Mouse (Mus musculus) CH12.LX (cell line): ENCODE measurements around the gene Nfe2l2. TPM values are rescaled to one million over a fixed set of nuclear protein-coding genes. Genes with fewer than 3 reads are reported as not detected.

ENCODE experiments used
- DNase-seq: peaks from one replicate; pipeline ENCODE4 v3.0.0-alpha.2; 2013; ENCODE audit errors: extremely low read depth
- H3K27ac ChIP-seq: 2 replicates; pipeline ENCODE4 v1.5.1; 2012; ENCODE audit warnings: low read depth, mild to moderate bottlenecking, control low read depth, moderate library complexity; ENCODE audit not compliant: insufficient read depth
- H3K27me3 ChIP-seq: replicated peaks from 2 replicates; pipeline ENCODE3; 2012; ENCODE audit warnings: inconsistent platforms
- H3K36me3 ChIP-seq, 2 experiments: replicated peaks in 1 of 2; 2 replicates each; pipeline versions ENCODE3 to v1.6.1; 2012; ENCODE audit warnings: inconsistent platforms in 1 of 2, low read length in 1 of 2, mild to moderate bottlenecking in 1 of 2, mixed read lengths in 1 of 2, moderate library complexity in 1 of 2; ENCODE audit not compliant: control insufficient read depth in 1 of 2, insufficient read depth in 1 of 2
- H3K4me1 ChIP-seq, 2 experiments: 2 replicates each; pipeline ENCODE4 v1.6.1; 2012; ENCODE audit warnings: inconsistent platforms in 1 of 2, moderate library complexity in 1 of 2; ENCODE audit not compliant: insufficient read depth in 2 of 2, control insufficient read depth in 1 of 2
- H3K4me2 ChIP-seq: 2 replicates; pipeline ENCODE4 v1.6.1; 2012; ENCODE audit warnings: low read depth, mild to moderate bottlenecking, control low read depth; ENCODE audit not compliant: poor library complexity, insufficient read depth, severe bottlenecking
- H3K4me3 ChIP-seq, 3 experiments: fragments of 150-350 bp in 1 of 3; sonication (generic) in 1 of 3; replicated peaks in 1 of 3; 2 replicates each; pipeline versions ENCODE3 to v1.5.1; 2011 to 2012; ENCODE audit warnings: low read depth in 2 of 3, low read length in 2 of 3, mild to moderate bottlenecking in 2 of 3, moderate library complexity in 2 of 3, control low read depth in 1 of 3, improper control_type of control experiment in 1 of 3, inconsistent platforms in 1 of 3, mixed read lengths in 1 of 3; ENCODE audit not compliant: poor library complexity in 1 of 3
- H3K79me2 ChIP-seq: replicated peaks from 2 replicates; pipeline ENCODE4 v1.6.1; 2012; ENCODE audit warnings: mild to moderate bottlenecking, moderate library complexity; ENCODE audit not compliant: control insufficient read depth, poor library complexity, insufficient read depth, severe bottlenecking; ENCODE audit errors: extremely low read depth
- H3K9ac ChIP-seq: 2 replicates; pipeline ENCODE4 v1.6.1; 2012; ENCODE audit warnings: low read depth, mild to moderate bottlenecking, control low read depth, moderate library complexity; ENCODE audit not compliant: insufficient read depth
- H3K9me3 ChIP-seq: replicated peaks from 2 replicates; pipeline ENCODE3; 2012; ENCODE audit warnings: low read length, inconsistent platforms, mixed read lengths
- BHLHE40 ChIP-seq: IDR thresholded peaks from 2 replicates; pipeline ENCODE4 v1.6.1; 2011; ENCODE audit warnings: mild to moderate bottlenecking, low read depth, low read length, improper control_type of control experiment
- CHD1 ChIP-seq: IDR thresholded peaks from 2 replicates; pipeline ENCODE4 v1.6.1; 2012; ENCODE audit warnings: low read depth, low read length, improper control_type of control experiment, inconsistent platforms
- CTCF ChIP-seq, 2 experiments: IDR thresholded peaks in 1 of 2; conservative IDR thresholded peaks in 1 of 2; 2 replicates each; pipeline ENCODE4 v1.5.1; 2011 to 2012; ENCODE audit warnings: low read depth in 2 of 2, low read length in 2 of 2, improper control_type of control experiment in 1 of 2, inconsistent platforms in 1 of 2, mild to moderate bottlenecking in 1 of 2, moderate library complexity in 1 of 2
- E2F4 ChIP-seq: IDR thresholded peaks from 2 replicates; pipeline ENCODE4 v1.6.1; 2011; ENCODE audit warnings: low read depth, low read length, improper control_type of control experiment; ENCODE audit not compliant: insufficient replicate concordance
- ELF1 ChIP-seq: IDR thresholded peaks from 2 replicates; pipeline ENCODE4 v1.6.1; 2014; ENCODE audit warnings: low read depth, mild to moderate bottlenecking, inconsistent platforms, low read length, improper control_type of control experiment
- EP300 ChIP-seq: IDR thresholded peaks from 2 replicates; pipeline ENCODE4 v1.6.1; 2011; ENCODE audit warnings: low read length, improper control_type of control experiment
- ETS1 ChIP-seq: conservative IDR thresholded peaks from 2 replicates; pipeline ENCODE4 v1.6.1; 2012; ENCODE audit warnings: low read depth, mild to moderate bottlenecking, inconsistent platforms, low read length, improper control_type of control experiment, moderate library complexity
- GABPA ChIP-seq: IDR thresholded peaks from 2 replicates; pipeline ENCODE4 v1.6.1; 2012; ENCODE audit warnings: low read depth, low read length, improper control_type of control experiment, inconsistent platforms; ENCODE audit not compliant: insufficient replicate concordance
- HCFC1 ChIP-seq: IDR thresholded peaks from 2 replicates; pipeline ENCODE4 v1.6.1; 2012; ENCODE audit warnings: low read depth, mild to moderate bottlenecking, inconsistent platforms, low read length, improper control_type of control experiment
- IRF4 ChIP-seq: IDR thresholded peaks from 2 replicates; pipeline ENCODE4 v1.6.1; 2014; ENCODE audit warnings: low read depth, mild to moderate bottlenecking, inconsistent platforms, low read length, improper control_type of control experiment
- JUND ChIP-seq: conservative IDR thresholded peaks from 2 replicates; pipeline ENCODE4 v1.6.1; 2011; ENCODE audit warnings: low read depth, low read length, improper control_type of control experiment
- MEF2A ChIP-seq: IDR thresholded peaks from 2 replicates; pipeline ENCODE4 v1.6.1; 2014; ENCODE audit warnings: low read depth, mild to moderate bottlenecking, inconsistent platforms, low read length, improper control_type of control experiment, borderline replicate concordance
- MYC ChIP-seq: IDR thresholded peaks from 2 replicates; pipeline ENCODE4 v1.6.1; 2011; ENCODE audit warnings: low read depth, mild to moderate bottlenecking, improper control_type of control experiment, low read length
- NELFE ChIP-seq: IDR thresholded peaks from 2 replicates; pipeline ENCODE4 v1.6.1; 2011; ENCODE audit warnings: low read depth, low read length, improper control_type of control experiment
- PAX5 ChIP-seq: IDR thresholded peaks from 2 replicates; pipeline ENCODE4 v1.6.1; 2012; ENCODE audit warnings: low read length, inconsistent platforms, mixed read lengths
- POLR2A ChIP-seq: IDR thresholded peaks from 2 replicates; pipeline ENCODE4 v1.6.1; 2011; ENCODE audit warnings: low read depth, mild to moderate bottlenecking, improper control_type of control experiment, low read length
- RAD21 ChIP-seq: IDR thresholded peaks from 2 replicates; pipeline ENCODE4 v1.6.1; 2011; ENCODE audit warnings: low read depth, mild to moderate bottlenecking, low read length, improper control_type of control experiment, moderate library complexity
- RCOR1 ChIP-seq: conservative IDR thresholded peaks from 2 replicates; pipeline ENCODE4 v1.6.1; 2012; ENCODE audit warnings: low read depth, mild to moderate bottlenecking, inconsistent platforms, low read length, improper control_type of control experiment
- SIN3A ChIP-seq: IDR thresholded peaks from 2 replicates; pipeline ENCODE4 v1.6.1; 2012; ENCODE audit warnings: low read length, improper control_type of control experiment, inconsistent platforms
- SMC3 ChIP-seq: IDR thresholded peaks from 2 replicates; pipeline ENCODE4 v1.6.1; 2011; ENCODE audit warnings: low read depth, low read length, improper control_type of control experiment
- TBP ChIP-seq: conservative IDR thresholded peaks from 2 replicates; pipeline ENCODE4 v1.6.1; 2011; ENCODE audit warnings: low read depth, low read length, improper control_type of control experiment
- TCF12 ChIP-seq: IDR thresholded peaks from 2 replicates; pipeline ENCODE4 v1.6.1; 2014; ENCODE audit warnings: low read depth, mild to moderate bottlenecking, inconsistent platforms, low read length, improper control_type of control experiment
- UBTF ChIP-seq: IDR thresholded peaks from 2 replicates; pipeline ENCODE4 v1.6.1; 2012; ENCODE audit warnings: low read depth, mild to moderate bottlenecking, inconsistent platforms, low read length, improper control_type of control experiment, moderate library complexity
- USF2 ChIP-seq: conservative IDR thresholded peaks from 2 replicates; pipeline ENCODE4 v1.6.1; 2011; ENCODE audit warnings: low read depth, low read length, improper control_type of control experiment
- ZKSCAN1 ChIP-seq: IDR thresholded peaks from 2 replicates; pipeline ENCODE4 v1.6.1; 2012; ENCODE audit warnings: low read depth, inconsistent platforms, low read length, improper control_type of control experiment, borderline replicate concordance
- ZMIZ1 ChIP-seq: IDR thresholded peaks from 2 replicates; pipeline ENCODE4 v1.6.1; 2012; ENCODE audit warnings: low read depth, mild to moderate bottlenecking, inconsistent platforms, low read length, improper control_type of control experiment
- ZNF384 ChIP-seq: IDR thresholded peaks from 2 replicates; pipeline ENCODE4 v1.6.1; 2012; ENCODE audit warnings: low read depth, low read length, improper control_type of control experiment, inconsistent platforms
- dilution Hi-C: fragments of 300-500 bp; cut with MboI; formaldehyde crosslinking; loops from 2 replicates; pipeline ENCODE4 v1.14.3; 2020; ENCODE audit warnings: low sequenced_read_pairs; ENCODE audit not compliant: extremely low pct_unique_long_range_greater_than_20kb, extremely low pct_ligation_motif_present
- in situ Hi-C: fragments of 300-500 bp; cut with MboI; formaldehyde crosslinking; loops from 3 replicates; pipeline ENCODE4 v1.14.3; 2019; ENCODE audit warnings: low sequenced_read_pairs, low pct_ligation_motif_present, low pct_unique_long_range_greater_than_20kb, mixed read lengths
- polyA plus RNA-seq: library from polyadenylated mRNA; unstranded; fragments of >175 nt; gene quantifications from 2 replicates; pipeline ENCODE4 v1.2.1, GENCODE M21; 2012; ENCODE audit warnings: low read depth; ENCODE audit not compliant: insufficient read length
- total RNA-seq, 2 experiments: library from RNA; depleted of rRNA; stranded (reverse); fragments of 300-350 nt in 1 of 2; fragments of >200 nt in 1 of 2; gene quantifications; 2 replicates each; pipeline ENCODE4 v1.2.3; 2012 to 2014

Gene Nfe2l2
- total and polyA plus RNA-seq, 3 experiments = 11.6 to 32.6 (median 21.7) TPM

GRCm38 (mm10) chr2:75722893-75723292 is 18.5 kb upstream of the Nfe2l2 start:
- Histone ChIP-seq H3K9ac (no peak overlapping the region), H3K4me3 (no peak overlapping the region), H3K4me2 (no peak overlapping the region), H3K4me1 (peaks cover 4 to 14% of the 10 kb centered on the region in 2 experiments; a peak in 3 of 4 replicates), H3K27me3 (no peaks in the 10 kb centered on the region), H3K79me2 (no peaks in the 10 kb centered on the region), H3K9me3 (no peaks in the 10 kb centered on the region), H3K27ac (no peak overlapping the region), H3K36me3 (no peaks in the 10 kb centered on the region)
- TF ChIP-seq POLR2A = no peak
- TF ChIP-seq JUND = no peak
- TF ChIP-seq RAD21 = no peak
- TF ChIP-seq ZKSCAN1 = no peak
- TF ChIP-seq IRF4 = no peak
- no peak for TF ChIP-seq RCOR1
- TF ChIP-seq TBP = no peak
- no peak for TF ChIP-seq CTCF (conservative IDR thresholded peaks at IDR 0.05 in 1 of 2, IDR thresholded peaks at IDR 0.05 in 1 of 2; ENCODE audit: low read depth in 2 of 2, low read length in 2 of 2)
- no peak for TF ChIP-seq NELFE
- TF ChIP-seq GABPA = no peak
- no peak for TF ChIP-seq EP300
- no peak for TF ChIP-seq PAX5
- TF ChIP-seq ELF1 = no peak
- TF ChIP-seq MYC = no peak
- no peak for TF ChIP-seq ZMIZ1
- no peak for TF ChIP-seq SMC3
- TF ChIP-seq HCFC1 = no peak
- no peak for TF ChIP-seq TCF12
- TF ChIP-seq MEF2A = no peak
- TF ChIP-seq USF2 = no peak
- in situ Hi-C loops (loop anchor here (5.0 kb wide), 1 partner anchor 44 kb away; no protein-coding TSS in a partner anchor), dilution Hi-C loops (no loop called here)
- no peak for DNase-seq

DNA sequence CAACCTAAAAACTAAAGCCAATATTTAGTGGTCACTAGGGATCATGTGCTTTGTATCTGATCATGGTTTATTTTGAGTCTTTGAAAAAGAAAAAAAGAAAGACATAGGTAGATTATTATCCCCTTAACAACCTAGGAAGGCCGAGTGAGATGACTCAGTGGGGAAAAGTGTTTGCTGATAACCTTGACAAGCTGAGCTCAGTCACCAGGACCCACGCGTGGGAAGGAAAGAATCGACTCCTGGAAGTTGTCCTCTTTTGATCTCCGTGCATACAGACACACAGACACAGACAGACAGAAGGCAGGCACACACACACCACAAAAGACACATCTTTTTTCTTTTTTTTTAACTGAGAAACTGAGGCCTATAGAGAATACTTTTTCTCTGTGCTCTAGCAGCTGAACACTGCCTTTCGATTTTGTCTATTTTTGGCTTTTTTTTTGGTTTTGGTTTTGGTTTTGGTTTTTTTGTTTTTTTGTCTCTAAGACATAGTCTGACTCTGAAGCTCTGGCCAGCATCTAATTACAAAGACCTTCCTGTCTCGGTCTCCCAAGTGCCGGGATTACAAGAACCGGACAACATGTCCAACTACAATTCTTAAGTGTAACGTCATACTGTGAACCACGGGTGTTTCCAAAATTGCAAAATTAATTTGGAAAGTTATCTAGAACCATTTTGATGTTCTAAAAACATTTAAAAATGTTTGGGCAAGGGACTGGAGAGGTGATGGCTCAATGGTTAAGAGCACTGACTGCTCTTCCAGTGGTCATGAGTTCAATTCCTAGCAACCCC is 16.0 kb upstream of the Nfe2l2 start:
- TF ChIP-seq HCFC1 (peak; percentile 25; the same call in 1 of the 2 replicates), MYC (0 out of 2 replicates have a peak, but pooled peaks have one; percentile 33), EP300 (peak; percentile 78), TBP (0 out of 2 replicates have a peak, but pooled peaks have one; percentile 48), MEF2A (peak; percentile 98), ZMIZ1 (no peak), BHLHE40 (0 out of 2 replicates have a peak, but pooled peaks have one; percentile 25), JUND (0 out of 2 replicates have a peak, but pooled peaks have one; percentile 16), E2F4 (no peak), UBTF (no peak), IRF4 (peak; percentile 86), CHD1 (no peak), ETS1 (peak; percentile 91), ZNF384 (peak; percentile 95), SIN3A (peak; percentile 78)
- H3K27ac ChIP-seq = peak overlapping the region; percentile 82
- H3K4me3 ChIP-seq = no peak overlapping the region
- dilution Hi-C loops = no loop called here
- peak overlapping the region; percentile 20; the same call in 1 of the 2 replicates for H3K9ac ChIP-seq
- peaks cover 4 to 23% of the 10 kb centered on the region in 2 experiments; a peak in 3 of 4 replicates for H3K4me1 ChIP-seq
- H3K4me2 ChIP-seq = peak overlapping the region; percentile 68; the same call in 1 of the 2 replicates
- DNase-seq = peak; percentile 52
- no peaks in the 10 kb centered on the region for H3K79me2 ChIP-seq
- H3K27me3 ChIP-seq = no peaks in the 10 kb centered on the region
- in situ Hi-C loops = loop anchor here (5.0 kb wide), 1 partner anchor 47 kb away; no protein-coding TSS in a partner anchor
- H3K9me3 ChIP-seq = no peaks in the 10 kb centered on the region
- no peaks in the 10 kb centered on the region for H3K36me3 ChIP-seq
